Mouse (Mus musculus): ENCODE data around the gene Napsa.

Napsa gene

DNA sequence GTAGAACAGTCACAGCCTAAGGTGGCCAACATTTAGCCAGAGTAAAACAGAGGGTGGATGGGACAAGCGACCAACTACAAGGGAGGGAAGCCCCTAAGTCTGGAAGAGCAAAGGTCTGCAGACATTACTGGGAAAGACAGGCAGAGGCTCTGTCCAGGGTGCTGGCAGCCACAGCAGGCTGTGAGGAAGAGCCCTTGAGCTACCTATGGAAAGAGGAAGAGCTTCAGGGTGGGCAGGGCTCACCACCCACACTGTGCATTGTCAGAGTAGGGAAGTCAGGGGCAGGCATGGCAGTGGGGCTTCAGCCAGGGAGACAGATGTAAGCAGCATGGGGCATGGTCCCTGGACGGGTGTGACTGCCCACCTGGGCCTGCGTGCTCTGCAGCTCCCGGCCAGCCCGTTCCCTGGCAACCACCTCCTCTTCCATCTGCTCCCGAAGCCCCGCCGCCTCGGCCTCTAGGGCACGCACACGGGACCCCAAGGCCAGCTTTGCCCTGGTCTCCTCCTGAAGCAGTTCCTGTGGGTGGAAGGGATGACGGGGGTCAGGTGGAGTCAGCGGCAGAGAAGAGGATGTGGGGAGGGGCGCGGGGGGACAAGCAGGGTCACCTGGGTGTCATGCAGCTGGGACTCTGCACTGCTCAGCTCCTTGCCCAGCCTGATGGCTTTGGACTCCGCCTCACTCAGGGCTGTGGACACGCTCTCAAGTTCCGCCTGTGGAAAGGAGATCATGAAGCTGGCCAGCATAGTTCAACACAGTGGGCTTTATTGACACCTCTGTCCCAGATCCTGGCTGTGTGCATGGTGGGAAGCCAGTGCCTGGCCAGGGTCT is 51.7 kb downstream of the Napsa start:
- peak; percentile 38; the same call in 1 of the 2 replicates for ATAC-seq (ENCODE audit: insufficient number of reproducible peaks, low FRiP score, low TSS enrichment)

GRCm38 (mm10) chr7:44624543-44624826 is 52.3 kb downstream of the Napsa start:
- no peak for ATAC-seq (ENCODE audit: insufficient number of reproducible peaks, low FRiP score, low TSS enrichment)

DNA sequence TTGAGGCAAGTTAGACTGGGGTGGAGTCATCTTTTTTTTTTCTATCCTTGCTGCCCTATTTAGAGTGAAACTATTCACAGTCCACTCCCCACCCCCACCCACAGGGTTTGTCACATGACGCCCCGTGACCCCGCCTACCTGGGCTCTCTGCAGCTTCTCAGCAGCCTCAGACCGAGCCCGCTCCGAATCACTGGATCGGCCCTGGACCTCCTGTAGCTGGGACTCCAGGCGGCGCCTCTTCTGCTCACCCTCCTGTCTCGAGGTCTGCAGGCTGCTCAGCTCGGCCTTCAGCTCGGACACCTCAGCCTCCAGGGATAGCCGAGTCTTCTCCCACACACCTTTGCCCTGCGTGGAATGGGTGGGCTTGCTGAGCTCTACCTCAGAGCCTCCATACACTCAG is 52.6 kb downstream of the Napsa start:
- peak; percentile 62; the same call in 1 of the 2 replicates for ATAC-seq (ENCODE audit: insufficient number of reproducible peaks, low FRiP score, low TSS enrichment)

GRCm38 (mm10) chr7:44625241-44626067 is 53.3 kb downstream of the Napsa start:
- ATAC-seq (ENCODE audit: insufficient number of reproducible peaks, low FRiP score, low TSS enrichment) = peak; percentile 80

GRCm38 (mm10) chr7:44626068-44626385 is 53.8 kb downstream of the Napsa start:
- ATAC-seq (ENCODE audit: insufficient number of reproducible peaks, low FRiP score, low TSS enrichment) = no peak

GRCm38 (mm10) chr7:44626966-44627365 is 54.8 kb downstream of the Napsa start:
- ATAC-seq (ENCODE audit: insufficient number of reproducible peaks, low FRiP score, low TSS enrichment) = no peak

DNA sequence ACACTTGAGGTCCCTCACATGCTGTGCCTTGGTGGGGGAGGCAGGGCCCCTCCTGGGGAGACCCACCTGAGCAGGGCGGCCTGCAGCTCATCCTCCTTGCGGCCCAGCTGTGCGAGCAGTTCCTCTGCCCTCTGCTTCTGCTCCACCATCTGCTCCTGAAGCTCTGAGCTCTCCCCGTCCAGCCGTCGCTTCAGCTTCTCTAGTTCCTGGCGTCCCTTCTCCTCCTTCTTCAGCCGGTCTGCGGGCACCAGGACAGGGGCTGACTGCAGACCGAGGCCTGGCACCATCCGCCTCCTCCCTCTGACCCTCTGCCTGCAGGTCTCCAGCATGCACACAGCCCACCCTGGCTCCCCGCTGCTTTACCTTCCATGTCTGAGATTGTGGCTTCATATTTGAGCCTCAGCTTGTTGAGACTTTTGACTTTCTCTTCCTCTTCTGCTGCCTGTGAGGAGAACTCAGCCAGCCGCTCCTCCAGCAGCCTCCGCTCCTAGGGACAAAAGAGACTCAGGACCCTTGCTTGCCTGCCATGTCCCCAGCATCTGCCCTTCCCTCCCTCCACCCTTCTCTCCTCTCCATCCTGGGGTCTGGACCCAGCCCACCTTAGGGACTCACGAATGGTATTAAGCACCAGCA is 56.3 kb downstream of the Napsa start:
- no peak for ATAC-seq (ENCODE audit: insufficient number of reproducible peaks, low FRiP score, low TSS enrichment)

GRCm38 (mm10) chr7:44630437-44630836 is 58.3 kb downstream of the Napsa start:
- no peak for ATAC-seq (ENCODE audit: insufficient number of reproducible peaks, low FRiP score, low TSS enrichment)

DNA sequence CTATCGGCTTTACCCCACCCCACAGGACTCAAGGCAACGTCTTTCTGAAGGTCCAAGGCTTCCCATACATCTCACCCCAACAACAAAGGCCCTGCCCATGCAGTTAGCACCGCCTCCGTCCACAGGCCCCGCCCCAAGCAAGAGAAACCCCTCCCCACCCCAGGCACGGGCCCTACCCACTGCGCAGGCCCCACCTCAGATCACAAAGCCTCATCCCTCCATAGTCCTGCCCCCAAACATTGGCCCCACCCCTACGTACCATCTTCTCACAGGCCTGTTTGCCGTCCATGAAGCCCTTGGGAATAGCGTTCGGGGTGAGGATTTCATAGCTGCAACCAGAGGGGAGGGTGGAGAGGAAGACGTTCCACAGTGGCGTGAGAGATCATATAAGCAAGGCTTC is 60.5 kb downstream of the Napsa start:
- ATAC-seq (ENCODE audit: insufficient number of reproducible peaks, low FRiP score, low TSS enrichment) = no peak

GRCm38 (mm10) chr7:44633407-44633806 is 61.2 kb downstream of the Napsa start:
- ATAC-seq (ENCODE audit: insufficient number of reproducible peaks, low FRiP score, low TSS enrichment) = no peak
